Mouse (Mus musculus) liver, embryonic 13.5 days (tissue): ENCODE measurements around the gene Amph. TPM values are rescaled to one million over a fixed set of nuclear protein-coding genes. Genes with fewer than 3 reads are reported as not detected.

Experiments
- ATAC-seq: fragments of 200-750 bp; cut with Nextera tagmentation; 2 replicates; pipeline ENCODE4 v1.8.0; 2017; ENCODE audit warnings: low read depth, mild to moderate bottlenecking, moderate number of reproducible peaks, moderate library complexity
- DNase-seq: peaks from one replicate; pipeline ENCODE4 v3.0.0; 2022
- H3K27ac ChIP-seq: fragments of 300-500 bp; sonication (generic); 2 replicates; pipeline ENCODE4 v1.5.1; 2015; ENCODE audit warnings: moderate library complexity, mild to moderate bottlenecking, inconsistent platforms
- H3K27me3 ChIP-seq: fragments of 300-500 bp; sonication (generic); 2 replicates; pipeline ENCODE4 v1.6.1; 2015; ENCODE audit warnings: mild to moderate bottlenecking, inconsistent platforms
- H3K36me3 ChIP-seq: fragments of 300-500 bp; sonication (generic); 2 replicates; pipeline ENCODE4 v1.6.1; 2015; ENCODE audit warnings: mild to moderate bottlenecking, inconsistent platforms
- H3K4me1 ChIP-seq: fragments of 300-500 bp; sonication (generic); replicated peaks from 2 replicates; pipeline ENCODE4 v1.6.1; 2015; ENCODE audit warnings: inconsistent platforms
- H3K4me2 ChIP-seq: fragments of 300-500 bp; sonication (generic); 2 replicates; pipeline ENCODE4 v1.6.1; 2015; ENCODE audit warnings: inconsistent platforms, mild to moderate bottlenecking, moderate library complexity
- H3K4me3 ChIP-seq: fragments of 300-500 bp; sonication (generic); replicated peaks from 2 replicates; pipeline ENCODE4 v1.5.1; 2015; ENCODE audit warnings: mild to moderate bottlenecking, inconsistent platforms
- H3K9ac ChIP-seq: fragments of 300-500 bp; sonication (generic); 2 replicates; pipeline ENCODE4 v1.6.1; 2015; ENCODE audit warnings: mild to moderate bottlenecking, inconsistent platforms
- H3K9me3 ChIP-seq: fragments of 300-500 bp; sonication (generic); replicated peaks from 2 replicates; pipeline ENCODE4 v1.6.1; 2016; ENCODE audit warnings: inconsistent platforms
- WGBS: fragments of 180-500 bp; shearing (Covaris S2); methylation state at CpG from one replicate; pipeline ENCODE4 v1.1.7; 2015; ENCODE audit not compliant: insufficient replicate concordance; 5-methylcytosine and 5-hydroxymethylcytosine counted together
- polyA plus RNA-seq: library from polyadenylated mRNA; unstranded; fragments of >200 nt; fragmentation: Nextera tagmentation; extraction: Ambion mirVana; gene quantifications from 2 replicates; pipeline ENCODE4 v1.2.1, GENCODE M21; 2015

The Amph gene
- polyA plus RNA-seq, 1 experiment from 2014 or later: 0.29 TPM

GRCm38 (mm10) chr13:19190052-19190451 lies 242.0 kb downstream of the Amph start:
- H3K9me3 ChIP-seq: no peaks in the 10 kb centered on the region
- H3K27me3 ChIP-seq: no peaks in the 10 kb centered on the region
- H3K4me1 ChIP-seq: peaks cover 19% of the 10 kb centered on the region
- H3K9ac ChIP-seq: no peak overlapping the region
- no peak for ATAC-seq
- no peak for DNase-seq
- no peak overlapping the region for H3K27ac ChIP-seq
- no peak overlapping the region for H3K4me3 ChIP-seq
- H3K36me3 ChIP-seq: no peaks in the 10 kb centered on the region
- 13% methylated on average over 6 of the region's 6 CpGs for WGBS
- no peak overlapping the region for H3K4me2 ChIP-seq

GRCm38 (mm10) chr13:19194803-19195202 lies 246.8 kb downstream of the Amph start:
- H3K36me3 ChIP-seq: no peaks in the 10 kb centered on the region
- no peaks in the 10 kb centered on the region for H3K9me3 ChIP-seq
- DNase-seq: no peak
- no peak overlapping the region for H3K4me2 ChIP-seq
- peaks cover 14% of the 10 kb centered on the region for H3K4me1 ChIP-seq
- no peak overlapping the region for H3K27ac ChIP-seq
- H3K4me3 ChIP-seq: no peak overlapping the region
- WGBS: 67% methylated on average over 4 of the region's 4 CpGs
- H3K27me3 ChIP-seq: no peaks in the 10 kb centered on the region
- H3K9ac ChIP-seq: no peak overlapping the region
- ATAC-seq: peak; percentile 86

- H3K27me3 ChIP-seq: no peaks in the 10 kb centered on the region
- H3K36me3 ChIP-seq: no peaks in the 10 kb centered on the region
- H3K4me1 ChIP-seq: peaks cover 9% of the 10 kb centered on the region
- H3K9me3 ChIP-seq: no peaks in the 10 kb centered on the region
- WGBS: 15% methylated on average over 1 of the region's 1 CpGs
- no peak overlapping the region for H3K4me3 ChIP-seq
- H3K27ac ChIP-seq: no peak overlapping the region
- no peak for DNase-seq
- no peak for ATAC-seq
- no peak overlapping the region for H3K4me2 ChIP-seq
- H3K9ac ChIP-seq: no peak overlapping the region
Observed at GRCm38 (mm10) chr13:19195456-19195855, 247.5 kb downstream of the Amph start.

Other genes with a start within 250 kb of the Amph start
- 21.5 and 27.9 TPM in 2 replicates for gene Vps41, start 230.9 kb upstream of the Amph start, polyA plus RNA-seq